Mouse (Mus musculus) liver, embryonic 12.5 days (tissue): Measurements from ENCODE around the gene Acsl3. TPM values are rescaled to one million over a fixed set of nuclear protein-coding genes. Genes with fewer than 3 reads are reported as not detected.

Experiments
- ATAC-seq: fragments of 200-750 bp; cut with Nextera tagmentation; 2 replicates; pipeline ENCODE4 v1.8.0; 2017; ENCODE audit warnings: moderate number of reproducible peaks, mild to moderate bottlenecking, moderate library complexity
- H3K27ac ChIP-seq: fragments of 300-500 bp; sonication (generic); 2 replicates; pipeline ENCODE4 v1.5.1; 2016; ENCODE audit warnings: mild to moderate bottlenecking
- H3K27me3 ChIP-seq: fragments of 300-500 bp; sonication (generic); replicated peaks from 2 replicates; pipeline ENCODE4 v1.6.1; 2016; ENCODE audit warnings: mild to moderate bottlenecking, moderate library complexity
- H3K36me3 ChIP-seq: fragments of 300-500 bp; sonication (generic); 2 replicates; pipeline ENCODE4 v1.6.1; 2016; ENCODE audit warnings: mild to moderate bottlenecking, moderate library complexity
- H3K4me1 ChIP-seq: fragments of 300-500 bp; sonication (generic); 2 replicates; pipeline ENCODE4 v1.6.1; 2016
- H3K4me2 ChIP-seq: fragments of 300-500 bp; sonication (generic); 2 replicates; pipeline ENCODE4 v1.6.1; 2016; ENCODE audit warnings: mild to moderate bottlenecking, moderate library complexity
- H3K4me3 ChIP-seq: fragments of 300-500 bp; sonication (generic); 2 replicates; pipeline ENCODE4 v1.5.1; 2016; ENCODE audit warnings: mild to moderate bottlenecking, moderate library complexity
- H3K9ac ChIP-seq: fragments of 300-500 bp; sonication (generic); 2 replicates; pipeline ENCODE4 v1.6.1; 2016; ENCODE audit warnings: mild to moderate bottlenecking, moderate library complexity
- H3K9me3 ChIP-seq: fragments of 300-500 bp; sonication (generic); replicated peaks from 2 replicates; pipeline ENCODE4 v1.6.1; 2016; ENCODE audit warnings: mild to moderate bottlenecking, moderate library complexity
- WGBS: fragments of 180-500 bp; shearing (Covaris S2); methylation state at CpG from one replicate; pipeline ENCODE4 v1.1.7; 2016; ENCODE audit not compliant: insufficient replicate concordance; 5-methylcytosine and 5-hydroxymethylcytosine counted together
- polyA plus RNA-seq: library from polyadenylated mRNA; unstranded; fragments of >200 nt; fragmentation: Nextera tagmentation; extraction: Ambion mirVana; gene quantifications from 2 replicates; pipeline ENCODE4 v1.2.1, GENCODE M21; 2016

Acsl3 gene
- polyA plus RNA-seq: 29.8 and 30.5 TPM in 2 replicates

DNA sequence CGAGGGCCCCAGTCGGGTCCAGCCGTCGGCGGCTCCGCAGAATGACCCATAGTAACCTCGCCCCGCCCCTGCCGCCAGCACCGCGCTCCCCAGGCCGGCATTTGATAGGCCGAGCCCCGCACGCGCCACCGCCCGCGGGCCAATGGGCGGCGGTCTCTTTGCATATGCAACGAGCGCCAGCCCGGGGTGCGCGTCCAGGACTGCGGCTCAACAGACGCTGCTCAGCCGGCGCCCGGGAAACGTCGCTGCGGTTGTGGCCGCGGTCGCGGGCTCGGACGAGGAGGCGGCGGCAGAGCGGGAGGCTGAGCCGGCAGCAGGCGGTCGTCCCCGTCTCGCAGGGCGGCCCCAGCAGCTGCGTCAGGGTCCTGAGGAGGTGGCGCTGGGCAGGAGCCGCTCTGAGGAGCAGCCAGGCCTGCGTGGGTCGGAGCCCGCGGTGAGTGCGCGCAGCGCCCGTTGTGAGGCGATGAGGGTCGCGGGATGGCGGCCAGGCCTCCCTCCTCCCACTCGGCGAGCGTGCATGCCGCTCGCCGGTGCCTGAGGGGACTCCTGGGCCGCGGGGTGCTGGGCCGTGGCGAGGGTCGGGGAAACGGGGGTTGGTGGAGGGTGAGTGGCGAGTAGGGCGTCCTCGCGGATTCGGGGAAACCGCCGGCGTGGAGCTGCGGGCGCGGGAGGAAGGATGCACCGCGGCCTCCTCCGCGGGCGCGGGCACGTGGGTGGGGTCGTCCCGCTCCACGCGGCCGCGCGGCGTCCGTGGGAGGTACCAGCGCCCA is at the start of gene Acsl3, which contains the start of gene Utp14b:
Gene Acsl3 (plus strand): TSS at position 155 of the 770 bp plus-strand sequence.
Gene Utp14b (plus strand): TSS at position 368 of the 770 bp plus-strand sequence.
- H3K9ac ChIP-seq: peak within 1 kb of the TSS; percentile 92
- under 1% methylated on average over 92 of the region's 104 CpGs for WGBS

DNA sequence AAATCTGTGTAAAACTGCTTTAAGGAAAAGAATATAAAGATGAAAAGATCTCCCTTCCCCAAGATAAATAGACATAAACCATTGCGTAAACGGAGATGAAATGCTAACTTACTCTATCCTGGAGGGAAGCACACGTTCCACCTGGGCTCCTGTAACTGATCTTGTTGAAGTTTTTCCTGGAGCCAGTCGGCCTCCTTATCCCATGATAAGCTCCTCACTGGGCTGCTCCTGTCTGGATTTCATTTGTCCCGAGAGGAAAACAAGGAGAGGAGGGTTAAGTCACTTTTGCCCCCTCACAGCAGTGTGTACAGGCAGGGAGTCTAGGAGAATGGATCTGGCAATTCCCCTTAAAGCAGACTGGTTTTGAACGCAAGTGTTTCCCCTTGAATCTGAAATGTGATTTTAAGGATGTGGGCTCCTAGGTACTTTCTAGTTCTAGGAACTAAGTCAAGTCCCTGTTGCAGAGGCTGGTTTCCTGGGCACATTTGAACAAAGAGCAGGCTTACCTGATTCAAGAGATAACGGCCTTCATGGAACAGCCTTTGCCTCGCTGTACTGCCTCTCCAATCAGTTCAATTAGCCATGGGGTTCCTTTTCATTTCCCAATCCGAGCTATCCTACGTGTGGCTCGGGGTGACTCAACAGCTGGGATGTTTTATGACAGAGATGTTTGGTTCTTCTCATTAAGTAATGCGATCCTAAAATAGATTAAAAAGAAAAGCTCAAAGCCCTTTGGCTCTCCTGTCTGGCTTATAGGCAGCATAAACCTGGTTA is 48.3 kb upstream of the Acsl3 start:
- Histone ChIP-seq H3K4me2 (no peak overlapping the region), H3K9me3 (no peaks in the 10 kb centered on the region), H3K27ac (no peak overlapping the region), H3K27me3 (no peaks in the 10 kb centered on the region), H3K4me3 (no peak overlapping the region), H3K9ac (no peak overlapping the region), H3K4me1 (no peaks in the 10 kb centered on the region), H3K36me3 (no peaks in the 10 kb centered on the region)
- no peak for ATAC-seq
- 44% methylated on average over 12 of the region's 12 CpGs for WGBS

More for the DNA sequence above, at the start of gene Acsl3, which contains the start of gene Utp14b:
- ATAC-seq: peak; percentile 99
- Histone ChIP-seq H3K36me3 (no peaks in the 10 kb centered on the region), H3K4me2 (peak within 1 kb of the TSS; percentile 96), H3K27me3 (no peaks in the 10 kb centered on the region), H3K9me3 (no peaks in the 10 kb centered on the region), H3K4me3 (peak within 1 kb of the TSS; percentile 89), H3K4me1 (peaks cover 45% of the 10 kb centered on the region), H3K27ac (peak within 1 kb of the TSS; percentile 88)

DNA sequence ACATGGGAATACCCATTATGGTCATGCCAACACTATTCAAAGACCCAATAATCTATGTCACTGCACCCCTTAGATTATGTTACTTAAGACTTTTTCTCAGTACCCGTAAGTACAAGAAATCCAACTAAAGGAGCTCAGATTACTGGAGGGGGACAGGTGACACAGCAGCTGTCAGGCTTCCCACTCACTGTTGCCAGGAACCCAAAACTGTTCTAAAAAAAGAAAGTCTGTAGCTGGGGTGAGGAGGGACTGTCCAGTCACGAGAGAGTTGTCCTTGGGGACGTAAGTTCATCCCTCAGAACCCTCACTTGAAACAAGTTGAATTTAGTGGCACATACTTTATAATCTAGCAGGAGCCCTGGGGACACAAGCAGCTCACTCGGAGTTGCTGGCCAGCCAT is 46.6 kb upstream of the Acsl3 start:
- Histone ChIP-seq H3K36me3 (no peaks in the 10 kb centered on the region), H3K4me1 (no peaks in the 10 kb centered on the region), H3K27ac (no peak overlapping the region), H3K9me3 (no peaks in the 10 kb centered on the region), H3K27me3 (no peaks in the 10 kb centered on the region), H3K4me2 (no peak overlapping the region), H3K9ac (no peak overlapping the region), H3K4me3 (no peak overlapping the region)
- WGBS: 45% methylated on average over 4 of the region's 4 CpGs
- no peak for ATAC-seq

DNA sequence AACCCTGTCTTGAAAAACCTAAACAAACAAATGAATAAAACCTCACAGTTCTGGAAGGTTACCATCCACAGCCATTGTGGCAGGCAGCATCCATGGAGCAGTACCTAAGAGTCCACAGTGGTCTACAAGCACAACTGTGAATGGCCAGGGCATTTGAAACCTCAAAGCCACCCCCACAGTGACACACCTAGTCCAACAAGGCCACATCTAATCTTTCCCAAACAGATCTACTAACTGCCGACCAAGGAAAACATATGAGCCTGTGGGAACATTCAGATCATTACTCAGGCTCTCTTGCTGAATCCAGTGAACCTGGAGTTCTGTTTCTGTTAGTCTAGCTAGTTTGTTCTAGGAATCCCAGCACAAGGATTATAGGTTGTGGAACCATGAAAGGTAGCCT is 44.7 kb upstream of the Acsl3 start:
- Histone ChIP-seq H3K27ac (no peak overlapping the region), H3K4me1 (no peaks in the 10 kb centered on the region), H3K4me3 (no peak overlapping the region), H3K9ac (no peak overlapping the region), H3K4me2 (no peak overlapping the region), H3K27me3 (no peaks in the 10 kb centered on the region), H3K9me3 (no peaks in the 10 kb centered on the region), H3K36me3 (no peaks in the 10 kb centered on the region)
- ATAC-seq: no peak
- 50% methylated on average over 1 of the region's 1 CpGs for WGBS

DNA sequence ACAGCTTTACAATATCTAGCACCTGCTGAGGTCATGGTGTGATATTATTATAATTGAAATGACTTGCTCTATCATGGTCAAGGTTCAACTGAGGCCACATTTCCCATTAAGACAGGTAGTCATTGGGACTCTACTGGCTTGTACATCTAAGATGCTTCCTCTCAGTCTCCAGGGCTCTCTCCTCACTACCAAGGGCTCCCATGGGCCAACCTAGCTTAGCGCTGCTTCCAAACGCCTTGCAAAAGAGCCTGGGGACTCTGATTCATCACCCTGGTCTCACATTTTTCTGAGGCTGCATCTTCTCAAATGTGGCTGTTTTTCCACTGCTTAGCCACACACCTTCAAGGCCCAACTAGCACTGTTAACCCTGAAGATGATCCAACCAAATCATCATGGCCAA is 33.3 kb upstream of the Acsl3 start:
- H3K27ac ChIP-seq: no peak overlapping the region
- H3K4me2 ChIP-seq: no peak overlapping the region
- no peak for ATAC-seq
- no peaks in the 10 kb centered on the region for H3K4me1 ChIP-seq
- 67% methylated on average over 2 of the region's 2 CpGs for WGBS
- no peak overlapping the region for H3K4me3 ChIP-seq
- no peak overlapping the region for H3K9ac ChIP-seq
- no peaks in the 10 kb centered on the region for H3K27me3 ChIP-seq
- H3K9me3 ChIP-seq: no peaks in the 10 kb centered on the region
- H3K36me3 ChIP-seq: no peaks in the 10 kb centered on the region

DNA sequence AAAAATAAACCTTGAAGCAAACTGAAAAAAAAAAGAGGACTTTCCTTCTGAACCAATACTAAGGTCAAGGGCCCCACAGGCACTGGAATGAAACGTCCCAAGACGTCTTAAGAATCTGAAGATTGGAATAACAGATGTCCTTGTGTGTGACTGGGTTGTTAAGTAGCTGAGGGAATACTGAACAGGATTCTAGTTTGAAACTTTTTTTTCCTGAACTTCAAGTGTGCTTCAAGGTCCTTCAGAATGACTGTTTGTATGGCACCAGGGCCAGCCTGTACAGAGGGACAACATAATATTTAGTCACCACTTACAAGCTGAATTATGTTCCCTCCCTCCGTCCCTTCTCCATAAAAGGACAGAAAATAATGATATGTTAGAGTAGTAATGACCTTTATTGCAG is 23.1 kb upstream of the Acsl3 start:
- H3K4me1 ChIP-seq: no peaks in the 10 kb centered on the region
- H3K27ac ChIP-seq: no peak overlapping the region
- ATAC-seq: no peak
- no peak overlapping the region for H3K4me2 ChIP-seq
- no peak overlapping the region for H3K9ac ChIP-seq
- no peaks in the 10 kb centered on the region for H3K36me3 ChIP-seq
- H3K9me3 ChIP-seq: no peaks in the 10 kb centered on the region
- H3K4me3 ChIP-seq: no peak overlapping the region
- 72% methylated on average over 3 of the region's 3 CpGs for WGBS
- no peaks in the 10 kb centered on the region for H3K27me3 ChIP-seq

DNA sequence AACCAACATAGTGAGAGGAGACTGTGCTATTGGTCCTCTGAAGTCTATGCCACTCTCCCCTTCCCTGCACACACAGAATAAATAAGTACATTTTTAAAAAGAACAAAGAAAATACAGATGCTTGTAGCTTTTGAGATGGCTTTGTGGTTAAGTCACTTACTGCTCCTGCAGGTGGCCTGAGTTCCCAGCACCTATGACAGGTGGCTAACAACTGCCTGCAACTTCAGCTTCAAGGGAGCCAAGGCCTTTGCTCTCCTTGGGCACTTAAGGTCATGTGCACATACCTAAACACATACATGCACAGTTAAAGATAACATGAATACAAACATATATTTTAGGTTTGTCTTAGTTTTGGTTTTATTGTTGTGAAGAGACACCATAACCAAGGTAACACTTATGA is 16.8 kb upstream of the Acsl3 start:
- Histone ChIP-seq H3K36me3 (no peaks in the 10 kb centered on the region), H3K9ac (no peak overlapping the region), H3K4me3 (no peak overlapping the region), H3K4me2 (no peak overlapping the region), H3K4me1 (no peaks in the 10 kb centered on the region), H3K9me3 (no peaks in the 10 kb centered on the region), H3K27ac (no peak overlapping the region), H3K27me3 (no peaks in the 10 kb centered on the region)
- no peak for ATAC-seq

DNA sequence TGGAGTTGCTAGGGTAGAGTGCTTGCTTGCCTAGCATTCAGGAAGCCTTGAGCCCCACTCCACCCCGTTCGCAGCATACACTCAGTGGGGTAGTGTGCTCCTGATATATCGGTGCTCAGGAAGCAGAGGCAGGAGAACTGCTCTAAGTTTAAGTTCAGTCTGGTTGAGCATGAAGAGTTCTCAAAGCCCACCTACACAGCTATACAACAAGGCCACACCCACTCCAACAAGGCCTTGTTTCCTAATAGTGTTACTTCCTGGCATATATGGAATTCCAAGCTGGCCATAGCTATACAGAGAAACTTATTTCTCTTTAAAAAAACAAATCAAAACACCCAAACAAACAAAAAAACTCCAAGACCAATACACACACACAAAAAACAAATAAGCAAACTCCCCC is 15.8 kb upstream of the Acsl3 start:
- no peak overlapping the region for H3K9ac ChIP-seq
- H3K4me1 ChIP-seq: no peaks in the 10 kb centered on the region
- H3K9me3 ChIP-seq: no peaks in the 10 kb centered on the region
- no peaks in the 10 kb centered on the region for H3K36me3 ChIP-seq
- H3K27ac ChIP-seq: no peak overlapping the region
- no peak for ATAC-seq
- WGBS: 78% methylated on average over 3 of the region's 3 CpGs
- no peak overlapping the region for H3K4me2 ChIP-seq
- no peak overlapping the region for H3K4me3 ChIP-seq
- H3K27me3 ChIP-seq: no peaks in the 10 kb centered on the region

DNA sequence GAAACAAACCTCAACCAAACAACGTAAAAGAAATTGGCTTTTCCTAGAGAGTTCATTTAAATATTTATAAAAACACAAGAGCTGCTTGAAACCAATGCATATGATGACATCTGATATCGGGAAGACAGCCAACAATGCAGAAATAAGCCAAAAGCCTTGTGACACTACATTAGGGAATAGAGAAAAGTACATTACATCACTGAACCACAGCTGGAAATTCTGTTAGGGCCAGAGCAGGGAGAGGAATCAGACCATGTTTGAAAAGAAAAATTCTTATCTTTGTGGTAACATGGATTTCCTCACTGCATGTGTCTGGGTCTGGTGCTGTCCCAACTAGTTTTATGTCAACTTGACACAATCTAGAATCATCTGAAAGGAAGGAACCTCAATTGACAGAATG is 15.4 kb upstream of the Acsl3 start:
- Histone ChIP-seq H3K27ac (no peak overlapping the region), H3K4me3 (no peak overlapping the region), H3K27me3 (no peaks in the 10 kb centered on the region), H3K4me1 (no peaks in the 10 kb centered on the region), H3K9me3 (no peaks in the 10 kb centered on the region), H3K36me3 (no peaks in the 10 kb centered on the region), H3K4me2 (no peak overlapping the region), H3K9ac (no peak overlapping the region)
- 72% methylated on average over 2 of the region's 2 CpGs for WGBS
- ATAC-seq: no peak

DNA sequence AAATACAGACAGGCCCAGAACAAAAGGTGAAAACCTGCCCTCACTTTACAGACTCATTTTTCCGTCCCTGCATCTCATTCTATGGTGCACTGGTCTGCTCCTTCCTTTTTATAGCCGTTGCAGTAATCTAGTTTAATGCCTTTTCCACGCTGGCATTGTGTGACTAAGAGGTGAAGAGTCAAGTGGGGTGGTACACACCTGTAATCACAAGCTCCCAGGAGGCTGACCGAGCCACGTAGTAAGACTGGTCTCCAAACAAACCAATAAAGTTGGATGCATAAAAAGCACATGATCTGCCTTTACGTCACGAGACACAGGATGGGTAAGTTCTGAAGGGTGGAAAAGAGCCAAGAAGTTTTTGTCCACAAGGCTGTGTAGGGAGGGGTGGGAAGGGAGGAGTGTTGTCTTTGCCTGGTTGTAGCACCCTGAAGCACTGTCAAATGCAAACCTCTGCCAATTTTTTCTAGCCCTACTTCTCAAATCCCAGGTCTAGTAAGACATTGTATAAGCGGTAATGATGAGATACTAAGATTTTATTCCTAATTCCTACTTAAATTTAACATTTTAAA is 10.2 kb upstream of the Acsl3 start:
- no peaks in the 10 kb centered on the region for H3K27me3 ChIP-seq
- no peaks in the 10 kb centered on the region for H3K36me3 ChIP-seq
- WGBS: 64% methylated on average over 8 of the region's 8 CpGs
- H3K4me1 ChIP-seq: no peaks in the 10 kb centered on the region
- no peak overlapping the region for H3K9ac ChIP-seq
- no peak overlapping the region for H3K4me3 ChIP-seq
- no peak overlapping the region for H3K27ac ChIP-seq
- H3K9me3 ChIP-seq: no peaks in the 10 kb centered on the region
- H3K4me2 ChIP-seq: no peak overlapping the region
- ATAC-seq: no peak

DNA sequence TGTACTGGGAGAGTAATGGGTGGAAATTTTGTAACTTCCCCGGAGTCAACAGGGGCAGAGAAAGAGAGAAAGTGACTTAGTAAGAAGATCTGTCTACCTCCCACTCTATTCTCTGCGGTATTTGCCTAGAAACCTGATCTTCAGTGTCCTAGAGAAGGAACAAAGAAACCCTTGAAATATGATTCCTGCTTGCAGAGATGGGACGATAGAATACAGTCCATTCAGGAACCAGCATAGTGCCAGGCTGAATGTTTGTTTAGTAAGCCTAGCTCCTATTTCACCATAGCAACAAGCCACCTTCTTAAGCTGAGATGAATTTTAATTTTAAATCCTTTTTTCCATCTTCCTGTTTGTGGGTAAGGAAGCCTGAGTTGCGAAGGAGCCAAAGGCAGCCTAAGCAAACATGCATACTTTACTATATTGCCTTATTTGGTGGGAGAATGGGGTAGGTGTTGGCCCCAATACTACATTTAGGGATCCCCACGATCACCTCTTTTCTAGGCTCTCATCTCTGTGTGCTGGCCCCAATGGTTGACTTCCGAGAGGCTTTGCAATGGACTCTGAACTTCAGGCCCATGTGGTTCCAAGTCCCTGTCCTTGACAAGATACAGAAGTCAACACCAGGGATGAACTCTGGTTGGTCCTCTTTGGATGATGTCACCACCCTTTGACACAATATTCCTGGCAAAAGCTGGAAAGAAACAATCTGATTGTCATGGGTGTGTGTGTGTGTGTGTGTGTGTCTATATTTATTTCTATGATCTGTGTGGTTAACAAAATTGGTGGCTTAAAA is 8.2 kb upstream of the Acsl3 start:
- no peak overlapping the region for H3K4me2 ChIP-seq
- no peak overlapping the region for H3K4me3 ChIP-seq
- no peak overlapping the region for H3K27ac ChIP-seq
- no peaks in the 10 kb centered on the region for H3K27me3 ChIP-seq
- no peak overlapping the region for H3K9ac ChIP-seq
- H3K36me3 ChIP-seq: no peaks in the 10 kb centered on the region
- ATAC-seq: no peak
- WGBS: 48% methylated on average over 6 of the region's 6 CpGs
- no peaks in the 10 kb centered on the region for H3K9me3 ChIP-seq
- H3K4me1 ChIP-seq: no peaks in the 10 kb centered on the region
